Mouse (Mus musculus) urinary bladder, postnatal 25 days (tissue): ENCODE results near the gene Fam228a.
"Not testable (repeated sequence)": the region's sequence is repeated elsewhere in the genome, so short reads cannot be mapped to it uniquely, and the experiment has no call there.

ENCODE experiments used
- DNase-seq: peaks from one replicate; pipeline ENCODE4 v3.0.0; 2022; ENCODE audit warnings: low spot score

The Fam228a gene

DNA sequence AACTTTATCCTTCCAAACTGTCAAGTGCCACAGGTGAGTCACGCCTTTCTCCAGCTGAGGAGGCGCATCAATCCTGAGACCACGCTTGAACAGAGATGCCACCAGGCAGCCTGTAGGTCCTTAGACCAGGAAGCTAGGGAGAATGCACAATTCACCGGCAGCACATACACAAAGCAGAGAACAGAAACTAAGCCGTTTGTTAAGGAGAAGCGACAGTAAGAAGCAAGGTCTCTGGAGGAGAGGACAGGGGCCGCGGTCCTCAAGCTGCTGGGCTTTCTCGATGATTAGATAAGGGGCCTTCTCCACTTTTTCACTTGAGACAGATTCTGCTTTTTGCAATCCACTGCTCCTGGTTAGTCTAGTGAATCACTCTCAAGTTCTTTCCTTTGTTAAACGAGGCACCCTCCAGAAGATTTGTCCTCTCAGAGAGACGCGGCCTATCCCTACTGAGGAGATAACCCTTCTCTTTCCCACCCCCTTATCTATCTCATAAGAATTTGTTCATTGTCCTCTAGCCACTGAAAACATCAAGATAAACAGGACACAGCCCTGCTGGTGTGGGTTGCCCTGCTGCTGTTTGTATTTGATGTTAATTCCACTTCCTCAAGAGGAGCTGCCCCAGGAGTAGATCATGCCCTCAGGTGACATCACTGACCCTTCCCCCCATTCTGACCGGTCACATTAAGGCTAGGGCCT lies 19.0 kb downstream of the Fam228a start:
- DNase-seq: no peak

DNA sequence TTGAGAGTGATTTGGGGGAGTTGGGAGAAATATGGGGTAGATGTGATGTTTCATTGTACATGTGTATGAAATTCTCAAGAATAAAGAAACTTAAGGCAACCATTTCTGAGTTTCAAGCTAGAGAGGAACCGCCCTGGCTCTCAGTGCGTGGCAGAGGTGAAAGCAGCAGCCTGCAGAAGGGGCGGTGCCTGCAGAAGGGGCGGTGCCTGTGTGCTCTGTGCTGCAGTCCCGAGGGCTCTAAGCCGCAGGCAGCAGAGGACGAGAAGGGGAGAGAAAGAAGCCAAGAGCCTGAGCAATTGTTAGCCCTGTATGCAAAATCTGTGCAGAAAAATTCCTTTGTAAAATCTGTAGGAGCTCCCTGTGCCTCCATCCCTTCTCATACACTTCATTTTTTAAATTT lies 20.8 kb downstream of the Fam228a start:
- no peak for DNase-seq

DNA sequence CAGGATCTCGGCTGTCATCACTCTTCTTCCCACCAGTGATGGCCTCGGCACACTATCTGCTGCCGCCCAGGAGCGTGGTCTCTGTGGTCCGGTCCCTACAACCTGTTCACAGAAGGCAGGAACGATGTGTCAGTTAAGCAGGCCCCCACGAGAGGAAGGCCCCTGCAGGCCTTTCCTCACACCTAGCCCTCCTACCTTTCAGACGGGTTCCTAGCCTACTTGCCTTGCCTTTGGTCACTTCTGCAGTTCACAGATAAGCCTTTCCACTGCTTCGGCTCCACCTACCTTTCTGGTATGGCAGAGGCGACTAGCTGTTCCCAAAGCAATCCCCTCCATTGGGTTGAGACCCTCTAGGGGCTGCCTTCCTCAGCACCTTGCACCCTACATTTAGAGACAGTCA lies 22.6 kb downstream of the Fam228a start:
- no peak for DNase-seq

DNA sequence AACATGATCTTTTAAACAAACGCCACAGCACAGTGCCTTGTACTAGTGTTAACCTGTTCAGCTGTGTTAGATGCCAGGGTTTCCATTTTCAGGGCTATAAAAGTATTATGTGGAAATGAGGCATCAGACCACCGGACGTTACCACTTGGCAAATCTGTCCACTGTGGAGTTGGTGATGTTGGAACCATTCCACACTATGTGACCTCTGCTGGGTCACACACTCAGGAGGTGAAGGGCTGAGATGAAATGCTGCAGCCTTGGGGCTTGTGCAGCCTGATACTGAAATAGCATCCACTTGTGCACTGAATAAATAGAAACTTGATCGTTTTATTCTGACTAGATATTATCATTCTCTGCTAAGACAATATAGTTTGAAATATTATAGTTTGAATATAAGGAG lies 24.9 kb downstream of the Fam228a start:
- no peak for DNase-seq

DNA sequence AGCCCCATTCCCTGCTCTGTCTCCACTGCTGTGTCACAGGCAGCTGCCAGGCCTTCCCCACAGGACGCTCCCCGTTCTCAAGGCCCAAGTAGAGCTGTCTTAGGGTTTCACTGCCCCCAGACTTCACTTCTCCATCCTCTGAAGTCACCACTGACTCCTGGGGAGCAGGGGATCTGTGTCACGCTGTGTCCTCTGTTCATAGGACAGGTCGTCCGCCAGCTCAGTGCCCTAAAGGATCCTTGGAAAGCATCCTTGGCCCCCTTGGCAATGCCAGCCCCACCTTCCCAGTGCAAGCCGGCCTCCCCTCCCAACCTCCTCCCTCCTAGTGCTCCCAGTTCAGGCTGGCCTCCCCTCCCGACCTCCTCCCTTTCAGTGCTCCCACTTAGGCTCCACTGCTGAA lies 28.3 kb downstream of the Fam228a start:
- no peak for DNase-seq

DNA sequence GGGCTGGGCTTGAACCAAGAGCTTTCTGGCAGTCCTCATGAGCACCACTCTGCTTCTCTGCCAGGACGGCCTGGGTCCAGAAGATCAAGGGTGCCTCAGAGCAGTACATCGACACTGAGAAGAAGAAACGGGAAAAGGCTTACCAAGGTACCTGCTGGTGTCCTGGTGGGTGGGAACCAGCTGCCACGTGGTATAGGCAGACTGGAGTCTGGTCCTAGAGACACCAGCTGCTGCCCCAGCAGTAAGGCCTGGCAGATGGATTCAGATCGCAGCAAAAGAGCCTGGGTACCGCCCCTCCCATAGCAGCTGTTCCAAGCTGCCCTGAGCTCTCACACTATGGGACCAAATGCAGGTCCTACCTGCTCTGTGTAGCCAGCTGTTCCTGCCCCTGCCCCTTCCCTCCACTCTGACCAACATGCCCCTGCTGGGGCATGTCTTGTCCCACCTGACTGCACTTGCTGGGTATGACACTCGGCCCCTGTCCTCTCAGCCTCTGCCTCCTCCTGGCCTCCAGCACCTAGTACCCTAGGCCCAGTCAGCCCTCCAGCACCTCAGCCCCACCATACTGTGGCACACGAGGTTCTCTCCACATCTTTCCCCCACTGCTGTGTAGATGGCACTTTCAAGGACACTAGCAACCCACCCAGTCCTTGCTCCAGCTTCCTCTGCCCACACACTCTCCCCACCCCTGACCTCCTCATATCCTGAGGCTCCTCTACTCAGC lies 29.2 kb downstream of the Fam228a start:
- no peak for DNase-seq

DNA sequence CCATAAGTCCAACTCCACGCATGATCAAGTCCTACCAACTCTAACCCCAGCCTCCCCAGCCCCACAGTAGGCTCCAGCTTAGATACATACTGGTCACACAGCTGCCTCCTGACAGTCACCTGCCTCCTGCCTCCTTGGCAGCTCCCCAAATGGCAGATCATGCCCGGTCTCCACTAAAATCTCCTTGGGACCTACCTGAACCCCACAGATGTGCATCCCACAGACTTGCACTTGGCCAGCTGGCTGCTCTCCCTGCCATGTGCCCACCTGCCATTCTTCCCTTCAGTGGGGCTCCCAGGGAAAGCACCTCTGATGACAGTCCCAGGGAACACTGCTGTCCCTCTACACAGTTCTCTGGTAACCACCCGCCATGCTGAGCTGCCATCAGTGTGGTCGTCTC lies 29.9 kb downstream of the Fam228a start:
- no peak for DNase-seq

DNA sequence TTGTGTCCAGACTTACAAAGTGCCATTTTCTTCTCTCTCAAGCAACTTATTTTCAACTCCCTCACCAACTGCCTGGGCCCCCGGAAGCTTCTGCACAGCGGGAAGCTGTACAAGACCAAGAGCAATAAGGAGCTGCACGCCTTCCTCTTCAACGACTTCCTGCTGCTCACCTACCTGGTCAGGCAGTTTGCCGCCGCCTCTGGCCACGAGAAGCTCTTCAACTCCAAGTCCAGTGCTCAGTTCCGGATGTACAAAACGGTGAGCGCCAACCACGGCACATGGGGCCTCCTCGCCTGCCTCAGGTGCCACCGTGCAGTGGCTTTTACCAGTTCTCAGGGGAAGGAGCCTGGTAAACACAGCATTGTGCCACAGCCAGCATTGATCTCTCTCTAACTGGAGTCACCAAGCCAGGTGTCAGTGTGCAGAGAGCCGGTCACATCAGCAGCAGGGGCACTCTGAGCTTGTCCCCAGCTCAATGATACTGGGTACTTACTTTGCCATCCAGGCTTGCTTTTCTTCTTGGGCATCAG lies 30.7 kb downstream of the Fam228a start:
- DNase-seq: no peak

DNA sequence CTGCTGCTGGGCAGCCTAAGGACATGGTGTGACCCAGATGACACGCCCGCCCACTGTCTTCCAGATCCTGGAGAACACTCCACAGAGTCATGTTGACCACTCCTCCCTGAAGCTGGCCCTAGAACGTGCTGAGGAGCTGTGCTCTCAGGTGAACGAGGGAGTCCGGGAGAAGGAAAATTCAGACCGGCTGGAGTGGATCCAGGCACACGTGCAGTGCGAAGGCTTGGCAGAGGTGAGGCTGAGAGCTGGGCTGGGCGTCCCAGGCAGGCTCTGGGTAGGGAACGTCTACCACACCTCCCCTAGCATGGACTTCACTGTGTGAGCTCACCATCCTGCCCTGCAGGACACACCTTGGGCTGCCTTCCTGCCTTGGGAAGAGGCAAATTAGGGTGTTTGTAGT lies 31.3 kb downstream of the Fam228a start:
- DNase-seq: no peak

DNA sequence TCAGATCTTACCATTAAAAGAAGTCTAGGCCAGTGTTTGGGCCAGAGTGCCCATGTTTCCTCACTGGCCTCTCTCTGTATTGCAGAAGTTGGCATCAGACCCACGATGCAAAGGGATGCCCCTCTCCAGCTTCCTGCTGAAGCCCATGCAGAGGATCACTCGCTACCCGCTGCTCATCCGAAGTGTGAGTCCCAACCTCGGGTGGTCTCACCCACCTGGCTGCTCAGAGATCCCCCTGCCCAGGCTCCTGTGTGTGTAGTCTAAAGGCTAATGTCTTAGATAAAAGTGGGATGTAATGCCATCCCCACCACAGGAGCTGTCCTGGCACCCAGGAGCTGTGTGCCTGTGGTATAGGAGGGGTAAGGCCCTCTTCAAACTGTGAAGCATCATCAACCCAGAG lies 32.1 kb downstream of the Fam228a start:
- no peak for DNase-seq

DNA sequence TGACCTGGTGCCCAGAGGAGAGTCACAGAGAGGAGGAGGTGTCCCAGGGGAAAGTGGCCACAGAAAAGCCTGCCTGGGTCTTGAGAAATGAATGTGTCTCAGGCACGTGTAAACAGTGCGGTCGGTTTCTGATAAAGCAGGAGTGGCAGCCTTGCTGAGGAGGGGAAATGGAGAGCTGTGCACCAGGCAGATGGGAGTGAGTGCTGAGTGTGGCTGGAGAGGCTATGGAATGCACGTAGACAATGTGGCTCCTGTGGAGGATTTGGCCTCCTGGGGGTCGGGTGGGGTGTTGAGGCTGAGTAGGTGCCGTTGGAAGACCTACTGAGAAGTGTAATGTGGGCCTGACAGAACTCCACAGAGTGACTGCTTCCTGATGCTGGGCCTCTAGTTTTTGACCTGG lies 32.6 kb downstream of the Fam228a start:
- not testable (repeated sequence) for DNase-seq

DNA sequence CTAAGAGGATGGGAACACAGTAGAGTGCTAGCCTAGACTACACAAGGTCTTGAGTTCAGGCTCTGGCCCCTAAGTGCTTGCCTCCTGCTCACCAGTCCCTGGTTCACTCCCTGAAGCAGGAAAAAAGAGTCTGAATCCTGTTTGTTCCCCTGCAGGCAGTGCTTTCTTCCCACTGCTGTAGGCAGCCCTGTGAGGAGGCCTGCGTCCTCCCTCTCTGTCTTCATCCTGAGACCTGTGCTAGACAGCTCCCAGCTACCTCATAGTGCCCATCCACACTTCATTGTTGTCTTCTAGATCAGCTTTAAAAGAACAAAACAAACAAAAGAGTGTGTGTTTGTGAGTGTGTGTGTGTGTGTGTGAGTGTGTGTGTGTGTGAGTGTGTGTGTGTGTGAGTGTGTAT lies 43.7 kb downstream of the Fam228a start:
- no peak for DNase-seq

DNA sequence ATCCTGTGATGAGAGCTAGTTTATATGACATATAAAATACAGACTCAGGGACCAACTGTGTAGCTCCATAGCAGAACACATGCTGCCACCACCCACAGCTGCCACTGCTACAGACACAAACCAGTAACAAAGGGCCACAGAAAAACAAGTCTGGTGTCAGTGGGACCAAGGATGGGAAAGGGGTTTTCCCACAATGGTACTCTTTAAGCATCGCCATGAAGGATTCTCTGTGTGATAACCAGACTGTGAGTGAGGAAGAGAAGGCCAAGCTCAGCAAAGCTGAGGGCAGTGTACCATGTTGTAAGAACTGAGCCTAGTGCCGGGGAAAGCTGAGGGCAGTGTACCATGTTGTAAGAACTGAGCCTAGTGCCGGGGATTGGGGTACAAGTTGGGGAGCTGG lies 47.0 kb downstream of the Fam228a start:
- DNase-seq: no peak

DNA sequence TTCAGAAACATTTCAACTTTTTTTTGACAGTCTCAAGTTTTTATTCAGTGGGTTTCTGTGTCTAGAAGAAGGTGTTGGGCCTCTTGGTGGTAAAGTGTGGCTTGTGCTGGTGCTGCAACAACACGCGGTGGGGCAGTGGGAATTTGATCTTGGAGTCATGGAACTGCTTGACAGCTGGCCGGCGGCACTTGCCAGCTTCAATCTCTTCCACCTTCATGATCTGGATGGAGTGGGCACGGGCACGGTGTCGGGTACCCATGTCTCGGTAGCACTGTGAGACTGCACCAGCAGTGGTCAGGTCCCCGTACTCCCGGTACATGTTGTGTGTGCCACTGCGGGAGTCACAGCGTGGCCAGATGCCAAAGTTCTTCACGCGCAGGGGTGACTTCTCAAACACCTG lies 48.9 kb downstream of the Fam228a start:
- DNase-seq: no peak

DNA sequence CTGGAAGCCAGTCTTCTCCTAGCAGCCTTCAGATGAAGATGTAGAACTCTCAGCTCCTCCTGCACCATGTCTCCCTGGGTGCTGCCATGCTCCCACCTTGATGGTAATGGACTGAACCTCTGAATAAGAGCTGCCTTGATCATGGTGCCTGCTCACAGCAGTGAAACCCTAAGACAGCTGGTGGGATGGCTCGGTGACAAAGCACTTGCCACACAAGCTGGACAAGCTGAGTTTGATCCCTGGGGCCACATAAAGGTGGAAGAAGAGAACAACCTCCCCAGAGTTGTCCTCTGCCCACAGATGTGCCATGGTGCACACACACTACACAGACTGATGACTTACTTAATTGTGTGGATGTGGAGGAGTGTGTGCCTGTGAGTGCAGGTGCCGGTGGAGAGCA lies 49.8 kb downstream of the Fam228a start:
- no peak for DNase-seq

DNA sequence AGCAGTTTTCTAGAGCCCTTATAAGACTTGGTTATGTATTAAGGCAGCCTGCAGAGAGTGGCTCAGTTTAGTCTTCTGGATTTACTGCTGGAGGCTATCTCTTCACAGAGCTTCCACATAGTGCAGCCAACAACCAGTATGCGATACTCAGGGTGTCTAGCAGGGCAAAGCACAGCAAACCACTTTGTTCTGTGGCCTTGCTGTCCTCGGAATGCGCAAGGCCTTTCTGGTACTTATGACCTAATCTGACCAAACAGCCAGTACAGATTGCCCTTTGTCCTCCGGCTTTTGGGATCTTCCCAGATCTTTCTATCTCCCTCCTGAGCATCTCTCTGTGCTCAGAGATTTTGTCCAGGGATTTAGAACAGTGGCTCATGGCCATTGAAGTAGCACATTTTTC lies 52.8 kb downstream of the Fam228a start:
- DNase-seq: no peak

DNA sequence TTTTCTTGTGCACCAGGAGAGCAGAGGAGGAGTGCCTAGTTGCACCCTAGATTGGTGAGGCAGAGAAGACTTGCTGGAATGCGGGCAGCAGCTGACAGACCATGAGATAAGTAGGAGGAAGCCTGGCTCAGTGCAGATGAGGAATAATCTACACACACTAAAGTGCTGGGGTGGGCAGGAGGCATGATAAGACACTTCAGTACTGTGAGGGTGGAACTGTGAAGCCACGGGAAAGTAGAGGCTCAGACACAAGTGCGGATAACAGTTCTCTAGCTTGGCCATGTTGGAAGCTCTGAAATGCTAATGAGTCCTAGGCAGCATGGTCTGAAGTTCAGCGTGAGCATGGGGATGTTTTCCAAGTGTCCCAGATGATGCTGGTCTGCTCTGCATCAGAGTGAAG lies 58.3 kb downstream of the Fam228a start:
- DNase-seq: no peak

DNA sequence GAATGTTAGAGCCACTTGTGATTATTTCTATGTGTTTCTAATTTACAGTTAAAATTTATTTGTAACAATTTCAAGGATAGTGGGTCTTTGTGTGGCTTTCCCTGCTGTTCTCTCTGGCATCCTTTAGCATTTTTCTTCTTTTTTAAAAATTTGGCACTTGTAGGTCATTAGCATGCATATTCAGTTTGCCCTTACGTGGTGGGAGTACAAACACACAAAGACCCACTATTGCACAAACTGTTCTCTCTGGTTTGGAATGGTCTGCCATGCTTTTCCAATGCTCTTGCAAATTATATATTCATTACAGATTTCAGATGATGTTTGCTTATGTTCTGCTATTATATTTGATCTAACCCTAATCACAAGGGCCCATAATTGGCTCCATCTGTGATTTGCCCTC lies 61.9 kb downstream of the Fam228a start:
- DNase-seq: no peak

DNA sequence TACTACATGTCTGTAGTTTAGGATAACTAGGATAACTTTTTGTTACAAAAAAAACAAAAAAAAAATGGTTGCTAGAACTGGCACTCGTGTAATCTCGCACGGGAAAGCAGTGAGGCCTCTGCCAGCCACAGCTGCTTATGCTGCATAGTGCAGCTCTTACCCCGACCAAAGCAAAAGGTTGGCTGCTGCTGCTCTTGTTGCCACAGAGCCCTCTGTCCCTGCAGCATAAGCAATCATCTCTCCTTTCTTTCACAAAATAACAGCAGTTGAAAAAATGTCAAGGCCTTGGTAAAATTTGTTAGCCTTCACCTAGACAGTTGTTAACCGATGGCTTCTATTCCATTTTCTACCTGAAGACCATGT lies 72.6 kb downstream of the Fam228a start:
- DNase-seq: no peak

DNA sequence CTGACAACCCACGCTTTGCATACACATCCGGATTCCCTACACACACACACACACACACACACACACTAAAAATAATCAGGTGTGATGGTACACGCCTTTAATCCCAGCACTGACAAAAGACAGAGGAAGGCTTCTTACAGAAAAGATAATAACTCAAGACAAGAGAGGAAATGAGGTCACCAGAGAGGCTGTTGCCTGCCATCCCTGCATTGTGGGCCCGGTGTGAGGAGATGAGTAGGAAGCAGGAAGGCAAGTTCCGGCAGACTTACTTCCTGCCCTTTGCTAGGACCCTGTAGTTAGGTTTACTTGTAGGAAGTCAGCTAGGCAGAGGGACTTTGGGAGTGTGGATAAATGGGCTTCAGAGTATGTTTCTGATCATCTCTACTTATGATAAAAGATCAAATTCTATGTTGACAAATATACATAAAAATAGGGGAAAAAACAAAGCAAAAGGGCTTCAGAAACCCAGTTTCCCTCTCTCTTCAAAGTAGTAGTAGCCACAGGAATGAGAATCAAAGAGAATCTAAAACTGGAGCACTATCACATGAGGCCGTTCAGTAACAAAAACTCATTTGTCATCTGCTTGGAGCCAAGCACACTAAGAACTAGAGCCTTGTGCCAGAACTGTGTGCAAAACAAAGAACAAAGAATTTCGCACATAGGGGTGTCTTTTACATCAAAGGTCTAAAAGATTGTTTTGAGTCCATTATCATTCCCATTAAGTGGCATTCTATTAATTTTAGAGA lies 73.1 kb downstream of the Fam228a start:
- DNase-seq: no peak
